Mouse (Mus musculus) heart, postnatal 14 days (tissue): ENCODE data around the gene Gstm4. TPM values are rescaled to one million over a fixed set of nuclear protein-coding genes. Genes with fewer than 3 reads are reported as not detected.

ENCODE experiments used
- total RNA-seq, 2 experiments: library from RNA; stranded (reverse); gene quantifications; 2 replicates each; pipeline ENCODE4 v1.2.3; 2021

The Gstm4 gene
- total RNA-seq, 2 experiments from 2014 or later = 9.2 to 10.1 TPM

Other genes with a start within 250 kb of the Gstm4 start
- gene Eps8l3, start 167.7 kb downstream of the Gstm4 start, total RNA-seq = not detected
- gene Gstm5, start 149.1 kb downstream of the Gstm4 start, total RNA-seq = 10 to 100 TPM; 44.6 to 47.6 TPM
- gene Gstm7, start 113.1 kb downstream of the Gstm4 start, total RNA-seq = 10 to 100 TPM; 38.0 to 43.9 TPM
- 1 to 10 TPM; 1.8 to 2.2 TPM for gene Gstm6, start 101.1 kb downstream of the Gstm4 start, total RNA-seq
- not detected for gene Gstm3, start 75.6 kb downstream of the Gstm4 start, total RNA-seq
- 10 to 100 TPM; 53.0 to 70.5 TPM for gene Gstm2, start 58.4 kb downstream of the Gstm4 start, total RNA-seq
- 100 to 1,000 TPM in 1 of 2 experiments, 10 to 100 TPM in 1; 94.2 to 113 TPM for gene Gstm1, start 26.9 kb downstream of the Gstm4 start, total RNA-seq
- 1 to 10 TPM; 7.5 to 8.7 TPM for gene Ampd2, start 41.8 kb upstream of the Gstm4 start, total RNA-seq
- gene Gnat2, start 47.9 kb upstream of the Gstm4 start, total RNA-seq = under 1 TPM in 1 of 2 experiments, not detected in 1; 0.34 TPM
- 10 to 100 TPM; 25.0 to 30.2 TPM for gene Gnai3, start 101.3 kb upstream of the Gstm4 start, total RNA-seq
- not detected for gene Gpr61, start 110.0 kb upstream of the Gstm4 start, total RNA-seq
- 10 to 100 TPM in 1 of 2 experiments, 1 to 10 TPM in 1; 9.0 to 10.1 TPM for gene Amigo1, start 141.4 kb upstream of the Gstm4 start, total RNA-seq
- 1 to 10 TPM; 5.0 to 5.1 TPM for gene Cyb561d1, start 156.3 kb upstream of the Gstm4 start, total RNA-seq
- gene Atxn7l2, start 166.0 kb upstream of the Gstm4 start, total RNA-seq = 1 to 10 TPM; 2.9 to 3.0 TPM
- gene Sypl2, start 181.8 kb upstream of the Gstm4 start, total RNA-seq = under 1 TPM; 0.36 to 0.46 TPM
- 10 to 100 TPM; 58.9 to 62.4 TPM for gene Psma5, start 212.0 kb upstream of the Gstm4 start, total RNA-seq
- 10 to 100 TPM; 19.8 to 24.1 TPM for gene Sort1, start 239.2 kb upstream of the Gstm4 start, total RNA-seq